Mouse (Mus musculus) layer of hippocampus, postnatal 25 days (tissue): Measurements from ENCODE around the gene Col23a1. TPM values are rescaled to one million over a fixed set of nuclear protein-coding genes. Genes with fewer than 3 reads are reported as not detected.

ENCODE experiments used
- DNase-seq, 2 experiments: peaks; one replicate each; pipeline ENCODE4 v3.0.0; 2022; ENCODE audit warnings: mixed read lengths in 2 of 2, low spot score in 1 of 2; ENCODE audit errors: extremely low spot score in 1 of 2
- total RNA-seq, 2 experiments: library from RNA; stranded (reverse); gene quantifications; 2 replicates each; pipeline ENCODE4 v1.2.3; 2021

Col23a1 gene
- total RNA-seq, 2 experiments from 2014 or later: 5.0 to 5.4 TPM

- no peak for DNase-seq
Observed at GRCm38 (mm10) chr11:51429428-51430179, 139.9 kb downstream of the Col23a1 start.

GRCm38 (mm10) chr11:51430180-51430578 lies 140.5 kb downstream of the Col23a1 start:
- no peak for DNase-seq

- no peak for DNase-seq
Observed at GRCm38 (mm10) chr11:51431287-51431686, 141.6 kb downstream of the Col23a1 start.

GRCm38 (mm10) chr11:51431968-51432367 lies 142.2 kb downstream of the Col23a1 start:
- DNase-seq: no peak

GRCm38 (mm10) chr11:51442006-51442405 lies 152.3 kb downstream of the Col23a1 start:
- DNase-seq: no peak

GRCm38 (mm10) chr11:51442599-51442998 lies 152.9 kb downstream of the Col23a1 start:
- DNase-seq: no peak

GRCm38 (mm10) chr11:51443818-51444217 lies 154.1 kb downstream of the Col23a1 start:
- no peak for DNase-seq

- no peak for DNase-seq
Observed at GRCm38 (mm10) chr11:51444649-51445048, 154.9 kb downstream of the Col23a1 start.

GRCm38 (mm10) chr11:51446711-51447425 lies 157.1 kb downstream of the Col23a1 start:
- DNase-seq: peak in 1 of 2 experiments; percentile 70

- DNase-seq: no peak
Observed at GRCm38 (mm10) chr11:51448256-51448655, 158.5 kb downstream of the Col23a1 start.

- DNase-seq: no peak
Observed at GRCm38 (mm10) chr11:51448680-51449079, 159.0 kb downstream of the Col23a1 start.

- no peak for DNase-seq
Observed at GRCm38 (mm10) chr11:51449881-51450280, 160.2 kb downstream of the Col23a1 start.

- no peak for DNase-seq
Observed at GRCm38 (mm10) chr11:51451281-51451680, 161.6 kb downstream of the Col23a1 start.

- DNase-seq: no peak
Observed at GRCm38 (mm10) chr11:51451925-51452324, 162.2 kb downstream of the Col23a1 start.

GRCm38 (mm10) chr11:51453742-51454141 lies 164.0 kb downstream of the Col23a1 start:
- no peak for DNase-seq

- DNase-seq: no peak
Observed at GRCm38 (mm10) chr11:51455501-51455900, 165.8 kb downstream of the Col23a1 start.

GRCm38 (mm10) chr11:51457624-51458023 lies 167.9 kb downstream of the Col23a1 start:
- DNase-seq: no peak

- DNase-seq: no peak
Observed at GRCm38 (mm10) chr11:51458649-51459048, 168.9 kb downstream of the Col23a1 start.

- no peak for DNase-seq
Observed at GRCm38 (mm10) chr11:51459569-51460043, 169.9 kb downstream of the Col23a1 start.

GRCm38 (mm10) chr11:51468737-51469136 lies 179.0 kb downstream of the Col23a1 start:
- no peak for DNase-seq

GRCm38 (mm10) chr11:51469341-51469831 lies 179.7 kb downstream of the Col23a1 start:
- DNase-seq: no peak
